In genomic region chr7:128208187-128208586, GRCm38 (mm10) we compare ENCODE assay signal across 7 mouse cellular contexts. TPM values are rescaled to one million over a fixed set of nuclear protein-coding genes. Genes with fewer than 3 reads are reported as not detected.
DNase-seq lines count a peak whose midpoint lies in the region; ATAC-seq and TF ChIP-seq lines count a peak whose summit lies in the region.

No protein-coding gene starts in this region.

- no peak for TF ChIP-seq POLR2A in cortical plate, adult 2 months (IDR thresholded peaks at IDR 0.05; ENCODE audit: extremely low read depth, insufficient read depth, low read length)

- no peak overlapping the region for H3K4me2 ChIP-seq in midbrain, embryonic 14.5 days (ENCODE audit: low read length)
- no peak overlapping the region for H3K4me2 ChIP-seq in midbrain, embryonic 16.5 days (ENCODE audit: low read length)
- H3K4me2 ChIP-seq in liver, embryonic 14.5 days (ENCODE audit: low read depth): no peak overlapping the region

- peak; percentile 92 for DNase-seq in midbrain, embryonic 14.5 days
- DNase-seq in adrenal gland, adult (ENCODE audit: inconsistent age in 2 of 2, low spot score in 1 of 2): peak; percentile 46 to 85
- peak; percentile 50 for DNase-seq in hindlimb bud, embryonic 11.5 days (ENCODE audit: extremely low spot score, low read depth, low spot score)
- DNase-seq in liver, embryonic 14.5 days (ENCODE audit: low read depth in 3 of 3, low spot score in 3 of 3): peak; percentile 14 to 32 (median 22)
- DNase-seq in right cerebral cortex, adult 2 months (ENCODE audit: low spot score in 2 of 2): peak; percentile 65 to 79

- H3K36me3 ChIP-seq in midbrain, embryonic 14.5 days (ENCODE audit: control insufficient read depth, insufficient read depth, low read length): no peaks in the 10 kb centered on the region
- no peaks in the 10 kb centered on the region for H3K36me3 ChIP-seq in midbrain, embryonic 16.5 days (ENCODE audit: control insufficient read depth, insufficient read depth, low read length)
- H3K36me3 ChIP-seq in liver, embryonic 14.5 days (replicated peaks; ENCODE audit: control insufficient read depth, insufficient read depth, low read depth): no peaks in the 10 kb centered on the region

- no peak for TF ChIP-seq EP300 in liver, embryonic 14.5 days (IDR thresholded peaks at IDR 0.05; ENCODE audit: low read depth)

- no peaks in the 10 kb centered on the region for H3K4me1 ChIP-seq in midbrain, embryonic 14.5 days (ENCODE audit: control insufficient read depth, insufficient read depth, low read length)
- no peaks in the 10 kb centered on the region for H3K4me1 ChIP-seq in midbrain, embryonic 16.5 days (ENCODE audit: control insufficient read depth, insufficient read depth, low read length)
- H3K4me1 ChIP-seq in cortical plate, adult 2 months (ENCODE audit: control insufficient read depth, insufficient read depth, low read length): no peaks in the 10 kb centered on the region
- no peaks in the 10 kb centered on the region for H3K4me1 ChIP-seq in liver, embryonic 14.5 days (replicated peaks; ENCODE audit: control insufficient read depth in 2 of 2, insufficient read depth in 2 of 2, low read length in 1 of 2)

- no peak overlapping the region for H3K9ac ChIP-seq in midbrain, embryonic 14.5 days (replicated peaks; ENCODE audit: low read length)
- H3K9ac ChIP-seq in midbrain, embryonic 16.5 days (ENCODE audit: low read depth, low read length): no peak overlapping the region
- no peak overlapping the region for H3K9ac ChIP-seq in liver, embryonic 14.5 days (replicated peaks)

- WGBS in midbrain, embryonic 14.5 days: 8% methylated on average over 4 of the region's 4 CpGs
- WGBS in midbrain, embryonic 16.5 days: 6% methylated on average over 4 of the region's 4 CpGs
- 7% methylated on average over 4 of the region's 4 CpGs for WGBS in liver, embryonic 14.5 days (ENCODE audit: insufficient replicate concordance)

- H3K9me3 ChIP-seq in midbrain, embryonic 14.5 days (ENCODE audit: control insufficient read depth, low read length): no peaks in the 10 kb centered on the region
- no peaks in the 10 kb centered on the region for H3K9me3 ChIP-seq in midbrain, embryonic 16.5 days (replicated peaks; ENCODE audit: control insufficient read depth, low read length, poor library complexity, severe bottlenecking)
- no peaks in the 10 kb centered on the region for H3K9me3 ChIP-seq in liver, embryonic 14.5 days (ENCODE audit: control insufficient read depth, low read length)

- no peak for ATAC-seq in midbrain, embryonic 14.5 days (ENCODE audit: low FRiP score, low TSS enrichment)
- no peak for ATAC-seq in midbrain, embryonic 16.5 days
- no peak for ATAC-seq in liver, embryonic 14.5 days (ENCODE audit: insufficient read depth)

- TF ChIP-seq CTCF in cortical plate, adult 2 months (IDR thresholded peaks at IDR 0.05; ENCODE audit: extremely low read depth, insufficient read depth, low read length): peak; percentile 93
- TF ChIP-seq CTCF in liver, embryonic 14.5 days (IDR thresholded peaks at IDR 0.05; ENCODE audit: low read depth): peak; percentile 89

- H3K27ac ChIP-seq in midbrain, embryonic 14.5 days (replicated peaks; ENCODE audit: low read depth, low read length): no peak overlapping the region
- no peak overlapping the region for H3K27ac ChIP-seq in midbrain, embryonic 16.5 days (ENCODE audit: low read length)
- H3K27ac ChIP-seq in cortical plate, adult 2 months (ENCODE audit: insufficient read depth, low read length): no peak overlapping the region
- H3K27ac ChIP-seq in liver, embryonic 14.5 days: no peak overlapping the region

- no peak overlapping the region for H3K4me3 ChIP-seq in midbrain, embryonic 14.5 days (replicated peaks; ENCODE audit: low read depth, low read length)
- no peak overlapping the region for H3K4me3 ChIP-seq in midbrain, embryonic 16.5 days (ENCODE audit: low read depth, low read length)
- no peak overlapping the region for H3K4me3 ChIP-seq in cortical plate, adult 2 months (ENCODE audit: insufficient read depth, low read length)
- H3K4me3 ChIP-seq in liver, embryonic 14.5 days (ENCODE audit: insufficient read depth in 1 of 2, low read depth in 2 of 2, low read length in 2 of 2): no peak overlapping the region

- H3K27me3 ChIP-seq in midbrain, embryonic 14.5 days (ENCODE audit: control insufficient read depth, insufficient read depth, low read length): no peaks in the 10 kb centered on the region
- H3K27me3 ChIP-seq in midbrain, embryonic 16.5 days (ENCODE audit: control insufficient read depth, insufficient read depth, low read depth, low read length): no peaks in the 10 kb centered on the region
- H3K27me3 ChIP-seq in liver, embryonic 14.5 days (ENCODE audit: control insufficient read depth, insufficient read depth, low read length): no peaks in the 10 kb centered on the region

RNA-seq across cellular contexts. Expression of gene Cox6a2, which starts 2.0 kb away (rescaled TPM):
- polyA plus RNA-seq in midbrain, embryonic 14.5 days (2014; fragmentation: Nextera tagmentation; extraction: Ambion mirVana): not detected in 2 replicates
- polyA plus RNA-seq in midbrain, embryonic 16.5 days (2015; fragmentation: Nextera tagmentation; extraction: Ambion mirVana): 0.38 TPM in 1 of 2 replicates, not detected in the other
- 29.5 and 36.4 TPM in 2 replicates for polyA plus RNA-seq in cortical plate, adult 2 months (2012; rRNA removed)
- 0.37 and 0.54 TPM in 2 replicates for polyA plus RNA-seq in liver, embryonic 14.5 days (2012; rRNA removed)
- 0.76 and 1.0 TPM in 2 replicates for polyA plus RNA-seq in liver, embryonic 14.5 days (2014; fragmentation: Nextera tagmentation; extraction: Ambion mirVana)

RNA-seq across cellular contexts. Expression of gene Armc5, which starts 29.0 kb away (rescaled TPM):
- 8.3 and 10.2 TPM in 2 replicates for polyA plus RNA-seq in midbrain, embryonic 14.5 days (2014; fragmentation: Nextera tagmentation; extraction: Ambion mirVana)
- polyA plus RNA-seq in midbrain, embryonic 16.5 days (2015; fragmentation: Nextera tagmentation; extraction: Ambion mirVana): 12.4 and 12.7 TPM in 2 replicates
- polyA plus RNA-seq in cortical plate, adult 2 months (2012; rRNA removed): 12.9 and 13.0 TPM in 2 replicates
- polyA plus RNA-seq in liver, embryonic 14.5 days (2012; rRNA removed): 5.2 and 6.1 TPM in 2 replicates
- 4.6 and 4.9 TPM in 2 replicates for polyA plus RNA-seq in liver, embryonic 14.5 days (2014; fragmentation: Nextera tagmentation; extraction: Ambion mirVana)

RNA-seq across cellular contexts. Expression of gene 9130023H24Rik, which starts 29.6 kb away (rescaled TPM):
- polyA plus RNA-seq in midbrain, embryonic 14.5 days (2014; fragmentation: Nextera tagmentation; extraction: Ambion mirVana): 9.1 and 11.5 TPM in 2 replicates
- 6.8 and 7.7 TPM in 2 replicates for polyA plus RNA-seq in midbrain, embryonic 16.5 days (2015; fragmentation: Nextera tagmentation; extraction: Ambion mirVana)
- 1.9 and 2.4 TPM in 2 replicates for polyA plus RNA-seq in cortical plate, adult 2 months (2012; rRNA removed)
- polyA plus RNA-seq in liver, embryonic 14.5 days (2012; rRNA removed): 0.92 and 1.1 TPM in 2 replicates
- polyA plus RNA-seq in liver, embryonic 14.5 days (2014; fragmentation: Nextera tagmentation; extraction: Ambion mirVana): 1.6 and 2.1 TPM in 2 replicates

RNA-seq across cellular contexts. Expression of gene Tgfb1i1, which starts 38.4 kb away (rescaled TPM):
- 10.8 and 20.2 TPM in 2 replicates for polyA plus RNA-seq in midbrain, embryonic 14.5 days (2014; fragmentation: Nextera tagmentation; extraction: Ambion mirVana)
- polyA plus RNA-seq in midbrain, embryonic 16.5 days (2015; fragmentation: Nextera tagmentation; extraction: Ambion mirVana): 22.0 and 23.3 TPM in 2 replicates
- 16.4 and 17.6 TPM in 2 replicates for polyA plus RNA-seq in cortical plate, adult 2 months (2012; rRNA removed)
- polyA plus RNA-seq in liver, embryonic 14.5 days (2012; rRNA removed): 5.0 and 6.0 TPM in 2 replicates
- 7.8 and 8.5 TPM in 2 replicates for polyA plus RNA-seq in liver, embryonic 14.5 days (2014; fragmentation: Nextera tagmentation; extraction: Ambion mirVana)

RNA-seq across cellular contexts. Expression of gene Itgad, which starts 54.0 kb away (rescaled TPM):
- polyA plus RNA-seq in midbrain, embryonic 14.5 days (2014; fragmentation: Nextera tagmentation; extraction: Ambion mirVana): not detected in 2 replicates
- polyA plus RNA-seq in midbrain, embryonic 16.5 days (2015; fragmentation: Nextera tagmentation; extraction: Ambion mirVana): not detected in 2 replicates
- polyA plus RNA-seq in cortical plate, adult 2 months (2012; rRNA removed): 0.67 and 0.87 TPM in 2 replicates
- polyA plus RNA-seq in liver, embryonic 14.5 days (2012; rRNA removed): 0.01 and 0.08 TPM in 2 replicates
- not detected in 2 replicates for polyA plus RNA-seq in liver, embryonic 14.5 days (2014; fragmentation: Nextera tagmentation; extraction: Ambion mirVana)

Comparison
In these comparisons a context has a peak if more than half of its experiments do, and no peak if none do; other contexts are left out.
1. DNase-seq: peak in every context shown above with its lines; median percentile 92 in midbrain, embryonic 14.5 days; 72 in right cerebral cortex, adult 2 months; 66 in adrenal gland, adult; 50 in hindlimb bud, embryonic 11.5 days; 22 in liver, embryonic 14.5 days.
2. RNA of gene Cox6a2, which starts 2.0 kb away (polyA plus RNA-seq): 29.5 to 36.4 TPM in cortical plate, adult 2 months; 0.37 to 1.0 TPM in liver, embryonic 14.5 days, 0.38 TPM in midbrain, embryonic 16.5 days and not detected in midbrain, embryonic 14.5 days; every median in the first group is over 10 times any median in the second.